Mouse (Mus musculus) hindbrain, embryonic 10.5 days (tissue): ENCODE results near the gene Hnrnpul1. TPM values are rescaled to one million over a fixed set of nuclear protein-coding genes. Genes with fewer than 3 reads are reported as not detected.
A peak's percentile ranks its signal among the peaks of the same experiment; 100 is the strongest.

Experiments
- DNase-seq: peaks from one replicate; pipeline ENCODE4 v3.0.0-alpha.2; 2017; ENCODE audit warnings: low spot score
- H3K27ac ChIP-seq: fragments of 300-500 bp; sonication (generic); 2 replicates; pipeline ENCODE4 v1.5.1; 2016; ENCODE audit warnings: mild to moderate bottlenecking, moderate library complexity
- H3K27me3 ChIP-seq: fragments of 300-500 bp; sonication (generic); 2 replicates; pipeline ENCODE4 v1.6.1; 2016; ENCODE audit warnings: mild to moderate bottlenecking; ENCODE audit not compliant: poor library complexity, insufficient read depth, severe bottlenecking
- H3K36me3 ChIP-seq: fragments of 300-500 bp; sonication (generic); 2 replicates; pipeline ENCODE4 v1.6.1; 2016; ENCODE audit warnings: mild to moderate bottlenecking, moderate library complexity
- H3K4me1 ChIP-seq: fragments of 300-500 bp; sonication (generic); replicated peaks from 2 replicates; pipeline ENCODE4 v1.6.1; 2016; ENCODE audit warnings: mild to moderate bottlenecking
- H3K4me3 ChIP-seq: fragments of 300-500 bp; sonication (generic); 2 replicates; pipeline ENCODE4 v1.5.1; 2016; ENCODE audit warnings: mild to moderate bottlenecking, moderate library complexity
- H3K9me3 ChIP-seq: fragments of 300-500 bp; sonication (generic); 2 replicates; pipeline ENCODE4 v1.6.1; 2016; ENCODE audit warnings: mild to moderate bottlenecking, moderate library complexity
- WGBS: fragments of 180-500 bp; shearing (Covaris S2); methylation state at CpG from one replicate; pipeline ENCODE4 v1.1.7; 2016; 5-methylcytosine and 5-hydroxymethylcytosine counted together
- polyA plus RNA-seq: library from polyadenylated mRNA; unstranded; fragments of >200 nt; fragmentation: Nextera tagmentation; extraction: Ambion mirVana; gene quantifications from 2 replicates; pipeline ENCODE4 v1.2.1, GENCODE M21; 2016

Hnrnpul1 gene
- polyA plus RNA-seq, 1 experiment from 2014 or later: 60.5 TPM

DNA sequence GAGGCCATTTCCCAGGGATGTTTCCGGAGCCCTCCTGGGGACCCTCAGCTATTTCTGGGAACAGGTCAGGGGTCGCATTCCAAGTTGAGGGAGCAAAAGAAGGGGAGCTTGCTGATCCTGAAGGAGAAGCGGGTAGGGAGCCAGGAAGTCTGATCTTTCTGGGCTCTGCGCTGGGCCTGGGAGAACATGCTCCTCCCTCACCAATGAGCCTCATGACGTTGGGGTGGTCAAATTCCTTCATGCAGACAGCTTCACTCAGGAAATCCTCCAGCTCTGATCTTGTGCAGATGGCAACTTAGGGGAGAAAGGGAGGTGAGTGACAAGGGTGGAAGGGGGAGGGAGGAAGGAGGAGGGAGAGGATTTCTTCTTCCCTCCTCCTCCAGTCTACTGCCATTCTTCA is 9.7 kb upstream of the Hnrnpul1 start:
- H3K9me3 ChIP-seq: no peaks in the 10 kb centered on the region
- DNase-seq: peak; percentile 12
- H3K4me3 ChIP-seq: no peak overlapping the region
- H3K27me3 ChIP-seq: no peaks in the 10 kb centered on the region
- peak overlapping the region; percentile 56 for H3K27ac ChIP-seq
- H3K4me1 ChIP-seq: peaks cover 8% of the 10 kb centered on the region; the same call in 1 of the 2 replicates
- peaks cover 29% of the 10 kb centered on the region for H3K36me3 ChIP-seq
- WGBS: 61% methylated on average over 5 of the region's 5 CpGs

DNA sequence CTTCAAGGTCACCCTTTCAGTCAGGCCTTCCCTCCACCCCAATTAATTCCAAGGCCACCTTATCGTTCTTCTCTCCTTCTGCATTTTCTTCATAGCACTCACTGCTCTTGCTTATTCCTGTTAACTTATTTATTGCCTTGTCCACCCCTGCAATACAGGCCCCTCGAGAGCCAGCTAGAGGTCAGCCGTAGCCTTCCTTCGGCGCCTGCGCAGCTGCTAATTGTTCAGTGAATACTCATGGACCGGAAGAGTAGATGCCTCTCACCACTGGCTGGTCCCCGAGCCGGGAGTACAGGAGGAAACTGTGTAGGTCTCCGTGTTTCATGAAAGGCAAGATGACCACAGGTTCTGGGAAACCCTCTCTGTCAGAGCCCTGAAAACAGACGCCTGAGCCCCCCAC is 9.1 kb upstream of the Hnrnpul1 start:
- H3K36me3 ChIP-seq: peaks cover 29% of the 10 kb centered on the region
- no peaks in the 10 kb centered on the region for H3K9me3 ChIP-seq
- DNase-seq: no peak
- peak overlapping the region; percentile 56 for H3K27ac ChIP-seq
- WGBS: 80% methylated on average over 11 of the region's 11 CpGs
- no peaks in the 10 kb centered on the region for H3K27me3 ChIP-seq
- peaks cover 8% of the 10 kb centered on the region; the same call in 1 of the 2 replicates for H3K4me1 ChIP-seq
- no peak overlapping the region for H3K4me3 ChIP-seq

DNA sequence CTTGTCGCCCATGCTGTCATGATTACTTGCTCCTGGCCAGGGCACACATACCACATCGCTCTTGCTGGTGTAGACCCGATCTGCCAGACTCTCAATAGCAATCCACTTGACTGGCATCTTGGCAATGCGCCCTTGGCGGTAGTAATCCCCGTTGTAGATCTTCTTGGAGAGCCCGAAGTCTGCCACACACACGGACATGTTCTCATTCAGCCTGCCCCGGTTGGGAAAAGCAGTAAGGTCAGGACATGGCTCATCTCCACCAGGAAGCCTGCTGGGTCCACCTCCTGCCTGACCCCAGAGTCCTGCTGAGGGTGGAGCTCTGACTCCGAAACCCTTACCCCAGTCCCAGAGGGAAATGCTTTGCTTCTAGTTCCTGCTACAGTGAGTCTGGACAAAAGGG is 6.8 kb upstream of the Hnrnpul1 start:
- Histone ChIP-seq H3K27ac (no peak overlapping the region), H3K4me3 (no peak overlapping the region), H3K4me1 (peaks cover 8% of the 10 kb centered on the region; the same call in 1 of the 2 replicates), H3K27me3 (no peaks in the 10 kb centered on the region), H3K9me3 (no peaks in the 10 kb centered on the region), H3K36me3 (peaks cover 19% of the 10 kb centered on the region)
- 85% methylated on average over 10 of the region's 10 CpGs for WGBS
- no peak for DNase-seq

DNA sequence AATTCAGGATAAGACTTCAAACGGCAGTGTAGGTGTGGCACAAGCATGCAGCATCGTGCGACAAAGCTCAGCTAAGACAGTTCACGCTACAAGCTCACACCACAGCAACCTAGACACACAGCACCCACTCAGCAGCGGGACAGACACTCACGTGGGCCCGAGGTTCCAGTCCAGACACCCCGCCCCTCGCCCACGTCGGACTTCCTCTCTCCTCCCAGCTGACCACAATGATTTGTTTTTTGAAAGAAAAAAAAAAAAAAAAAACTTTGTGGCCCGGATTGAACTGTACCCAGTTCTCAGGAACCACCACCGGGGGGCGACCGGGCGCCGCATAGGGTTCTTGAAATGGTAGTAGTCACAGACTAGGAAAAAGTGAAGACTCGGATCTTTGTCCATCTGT is 1.5 kb upstream of the Hnrnpul1 start:
- peaks cover 21% of the 10 kb centered on the region for H3K4me1 ChIP-seq
- WGBS: 1% methylated on average over 18 of the region's 18 CpGs

DNA sequence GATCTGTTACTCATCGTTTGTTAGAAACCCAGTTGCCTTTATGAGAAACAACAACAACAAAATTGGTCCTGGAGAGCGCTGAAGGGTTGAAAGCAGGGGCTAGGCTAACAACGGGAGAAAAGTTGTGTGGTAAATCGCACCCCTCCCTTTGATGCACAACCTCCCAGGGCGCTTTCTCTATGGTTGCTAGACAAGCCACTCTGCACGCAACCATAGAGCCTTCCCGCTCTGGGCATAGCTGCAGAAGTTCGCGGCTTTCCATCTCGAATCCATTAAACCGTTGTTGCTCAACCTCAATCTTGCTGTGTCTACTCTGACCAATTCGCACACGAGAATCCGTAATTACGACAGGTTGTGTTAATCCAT is 894 bp upstream of the Hnrnpul1 start:
- H3K36me3 ChIP-seq: peaks cover 24% of the 10 kb centered on the region
- DNase-seq: peak; percentile 77
- H3K9me3 ChIP-seq: 0 out of 2 replicates have a peak, but pooled peaks cover 3% of the 10 kb centered on the region
- no peaks in the 10 kb centered on the region for H3K27me3 ChIP-seq
- H3K4me1 ChIP-seq: peaks cover 21% of the 10 kb centered on the region
- peak overlapping the region; percentile 98 for H3K4me3 ChIP-seq
- peak overlapping the region; percentile 99 for H3K27ac ChIP-seq
- WGBS: under 1% methylated on average over 15 of the region's 15 CpGs

More for the DNA sequence above, 1.5 kb upstream of the Hnrnpul1 start:
- Histone ChIP-seq H3K27me3 (no peaks in the 10 kb centered on the region), H3K27ac (peak overlapping the region; percentile 99), H3K4me3 (peak overlapping the region; percentile 98), H3K36me3 (peaks cover 22% of the 10 kb centered on the region), H3K9me3 (0 out of 2 replicates have a peak, but pooled peaks cover 3% of the 10 kb centered on the region)
- peak; percentile 89 for DNase-seq

DNA sequence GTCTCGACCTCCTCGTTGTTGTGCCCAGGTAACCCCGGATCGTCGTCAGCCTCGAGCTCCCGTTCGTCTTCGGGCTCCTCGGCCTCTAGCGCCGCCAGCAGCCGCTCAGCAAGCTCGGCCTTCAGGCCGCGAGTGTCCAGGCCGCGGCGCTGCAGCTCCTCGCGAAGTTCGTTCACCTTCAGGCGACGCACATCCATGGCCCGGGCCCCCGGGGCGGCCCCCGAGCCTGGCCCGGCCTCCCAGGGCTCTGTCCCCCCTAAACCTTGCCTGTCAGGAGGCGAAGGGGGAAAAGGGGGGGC is 169 bp downstream of the Hnrnpul1 start:
- Histone ChIP-seq H3K4me3 (peak overlapping the region; percentile 98), H3K36me3 (peaks cover 32% of the 10 kb centered on the region), H3K27ac (peak overlapping the region; percentile 99), H3K9me3 (0 out of 2 replicates have a peak, but pooled peaks cover 3% of the 10 kb centered on the region), H3K4me1 (peaks cover 21% of the 10 kb centered on the region), H3K27me3 (no peaks in the 10 kb centered on the region)
- WGBS: 0% methylated on average over 30 of the region's 30 CpGs
- DNase-seq: no peak

DNA sequence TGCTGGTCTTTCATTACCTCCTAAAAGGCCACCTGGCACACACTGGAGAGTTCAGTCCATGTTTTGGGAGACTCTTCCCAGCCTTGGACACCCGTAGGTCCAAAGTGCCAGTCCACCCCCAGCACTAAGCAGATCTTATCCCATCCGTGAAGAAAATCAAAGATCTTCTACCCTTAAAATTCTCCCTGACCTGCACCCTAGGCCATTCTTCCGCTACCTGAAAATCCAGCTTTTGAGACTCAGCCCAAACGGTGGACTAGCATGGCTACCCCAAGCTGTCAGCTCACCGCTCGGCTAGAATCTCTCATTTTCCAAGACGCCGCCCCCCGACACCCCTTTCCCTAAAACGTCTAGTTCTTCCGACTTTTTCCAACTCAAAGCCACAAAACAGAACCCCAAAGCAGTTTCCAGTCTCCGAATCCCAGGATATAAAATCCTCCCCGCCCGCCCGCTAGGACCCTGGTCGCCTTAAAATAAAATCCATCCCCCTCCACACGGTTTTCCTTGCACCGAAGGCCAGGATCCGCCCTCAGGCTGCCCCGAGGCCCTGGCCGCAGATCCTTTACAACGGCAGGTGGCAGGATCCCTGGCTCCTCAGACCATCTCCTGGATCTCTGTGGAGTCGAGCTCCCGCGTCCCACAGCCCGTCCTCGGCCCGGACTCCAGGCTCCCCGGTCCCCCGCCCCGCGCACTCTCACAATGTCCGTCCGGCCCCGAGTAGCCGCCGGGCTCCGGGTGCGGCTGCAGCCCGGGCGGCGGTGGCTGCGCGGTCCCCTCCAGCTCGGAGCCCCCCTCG is 716 bp downstream of the Hnrnpul1 start:
- WGBS: 1% methylated on average over 46 of the region's 46 CpGs
- peak overlapping the region; percentile 98 for H3K4me3 ChIP-seq
- 0 out of 2 replicates have a peak, but pooled peaks cover 3% of the 10 kb centered on the region for H3K9me3 ChIP-seq
- H3K27ac ChIP-seq: peak overlapping the region; percentile 99
- no peaks in the 10 kb centered on the region for H3K27me3 ChIP-seq
- DNase-seq: no peak
- H3K36me3 ChIP-seq: peaks cover 38% of the 10 kb centered on the region
- H3K4me1 ChIP-seq: peaks cover 21% of the 10 kb centered on the region

DNA sequence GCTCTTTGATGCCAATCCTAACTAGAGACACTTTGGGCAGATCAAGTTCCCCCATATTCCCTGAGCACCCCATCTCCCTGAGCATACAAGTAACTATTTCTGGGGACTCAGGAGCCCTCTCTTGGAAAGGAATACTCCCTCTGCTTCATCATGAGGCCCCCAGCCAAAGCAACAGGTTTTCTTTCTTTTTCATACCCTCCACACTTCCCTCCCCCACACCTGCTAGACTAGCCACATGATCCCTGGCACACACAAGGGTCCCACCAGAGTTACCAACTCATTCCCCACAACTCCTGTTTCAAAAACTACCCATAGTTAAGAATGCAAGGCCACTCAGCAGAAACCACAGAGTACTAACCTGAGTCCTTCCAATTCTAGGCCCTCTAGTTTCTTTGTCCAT is 1.5 kb downstream of the Hnrnpul1 start:
- 0 out of 2 replicates have a peak, but pooled peaks cover 3% of the 10 kb centered on the region for H3K9me3 ChIP-seq
- no peaks in the 10 kb centered on the region for H3K27me3 ChIP-seq
- H3K4me3 ChIP-seq: peak overlapping the region; percentile 98
- H3K36me3 ChIP-seq: peaks cover 46% of the 10 kb centered on the region
- DNase-seq: no peak
- H3K27ac ChIP-seq: peak overlapping the region; percentile 99
- H3K4me1 ChIP-seq: peaks cover 21% of the 10 kb centered on the region

DNA sequence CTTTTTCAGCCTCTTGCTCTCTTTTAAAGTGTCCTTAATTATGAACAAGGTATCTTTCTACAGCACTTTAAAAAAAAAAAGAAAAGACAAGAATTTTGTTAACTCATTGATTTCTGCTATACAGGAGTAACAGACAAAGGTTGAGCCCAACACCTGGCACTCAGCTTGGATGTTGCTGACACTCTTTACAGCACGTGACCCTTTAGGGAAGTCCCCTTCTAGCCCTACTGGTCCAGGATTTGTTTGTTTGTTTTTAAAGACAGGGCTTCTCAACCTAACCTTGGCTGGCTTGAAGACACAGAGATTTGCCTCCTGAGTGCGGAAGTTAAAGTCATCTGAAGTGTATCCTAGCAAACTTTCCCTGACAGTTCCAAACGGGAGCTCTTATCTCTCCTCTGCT is 7.7 kb downstream of the Hnrnpul1 start:
- Histone ChIP-seq H3K27me3 (no peaks in the 10 kb centered on the region), H3K27ac (no peak overlapping the region), H3K4me3 (no peak overlapping the region), H3K36me3 (peaks cover 100% of the 10 kb centered on the region), H3K4me1 (peaks cover 4% of the 10 kb centered on the region), H3K9me3 (no peaks in the 10 kb centered on the region)
- no peak for DNase-seq
- 87% methylated on average over 3 of the region's 3 CpGs for WGBS

DNA sequence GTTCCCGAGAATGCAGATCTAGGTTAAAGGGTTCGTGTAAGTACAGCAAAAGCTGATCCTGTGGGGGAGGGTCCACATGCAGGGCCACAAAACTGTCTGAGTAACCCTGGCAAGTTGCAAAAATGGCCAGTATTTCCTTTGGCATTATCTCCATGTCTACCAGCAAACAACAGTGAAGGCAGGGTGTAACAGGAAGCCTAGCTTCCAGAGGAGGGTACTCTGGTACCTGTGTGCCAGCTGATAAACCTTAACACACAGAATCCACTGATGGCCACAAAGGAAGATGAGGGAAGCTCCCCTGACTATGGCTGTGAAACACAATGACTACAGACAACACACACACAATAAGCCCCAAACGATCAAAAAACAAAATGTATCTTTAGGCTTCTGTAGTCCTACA is 16.3 kb downstream of the Hnrnpul1 start:
- Histone ChIP-seq H3K9me3 (no peaks in the 10 kb centered on the region), H3K36me3 (peaks cover 100% of the 10 kb centered on the region), H3K27me3 (no peaks in the 10 kb centered on the region), H3K4me1 (no peaks in the 10 kb centered on the region), H3K27ac (no peak overlapping the region), H3K4me3 (no peak overlapping the region)
- DNase-seq: no peak
- WGBS: 87% methylated on average over 3 of the region's 3 CpGs

DNA sequence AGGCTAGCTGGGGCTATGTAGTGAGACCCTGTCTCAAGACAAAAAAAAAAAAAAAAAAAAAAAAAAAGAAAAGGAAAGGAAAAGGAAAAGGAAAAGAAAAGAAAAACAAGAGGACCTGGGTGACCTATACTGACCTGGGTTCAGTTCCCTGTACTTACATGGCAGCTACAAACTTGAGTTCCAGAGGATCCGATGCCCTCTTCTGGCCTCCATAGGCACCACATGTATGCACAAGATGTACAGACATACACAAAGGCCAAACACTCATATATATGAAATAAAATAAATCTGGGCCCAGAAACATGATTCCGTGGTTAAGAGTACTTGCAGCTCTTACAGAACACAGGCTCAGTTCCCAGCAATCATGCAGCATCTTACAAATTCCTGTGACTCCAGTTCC is 17.6 kb downstream of the Hnrnpul1 start:
- H3K9me3 ChIP-seq: no peaks in the 10 kb centered on the region
- 93% methylated on average over 2 of the region's 2 CpGs for WGBS
- H3K36me3 ChIP-seq: peaks cover 100% of the 10 kb centered on the region
- H3K4me3 ChIP-seq: no peak overlapping the region
- DNase-seq: no peak
- no peaks in the 10 kb centered on the region for H3K4me1 ChIP-seq
- no peaks in the 10 kb centered on the region for H3K27me3 ChIP-seq
- H3K27ac ChIP-seq: no peak overlapping the region

DNA sequence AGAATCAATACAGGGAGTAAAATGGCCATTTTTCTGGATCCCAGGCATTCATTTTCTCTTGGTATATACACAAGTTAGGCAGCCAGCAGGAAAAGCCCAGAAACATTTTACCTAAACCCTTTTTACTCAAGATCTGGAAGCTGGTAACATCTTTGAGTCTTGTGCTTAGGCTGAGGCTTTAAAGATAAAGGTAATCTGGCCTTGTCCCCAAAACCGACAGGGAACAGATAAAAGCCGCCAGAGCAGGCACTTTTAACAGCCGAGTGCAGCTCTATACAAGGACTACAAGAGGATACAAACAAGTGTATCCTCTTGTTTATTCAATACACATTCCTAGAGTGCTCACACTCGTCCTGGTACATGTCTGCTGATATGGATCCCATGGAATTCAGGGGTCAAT is 19.6 kb downstream of the Hnrnpul1 start:
- Histone ChIP-seq H3K4me1 (no peaks in the 10 kb centered on the region), H3K36me3 (peaks cover 100% of the 10 kb centered on the region), H3K9me3 (no peaks in the 10 kb centered on the region), H3K4me3 (no peak overlapping the region), H3K27ac (no peak overlapping the region), H3K27me3 (no peaks in the 10 kb centered on the region)
- no peak for DNase-seq
- 81% methylated on average over 4 of the region's 4 CpGs for WGBS

DNA sequence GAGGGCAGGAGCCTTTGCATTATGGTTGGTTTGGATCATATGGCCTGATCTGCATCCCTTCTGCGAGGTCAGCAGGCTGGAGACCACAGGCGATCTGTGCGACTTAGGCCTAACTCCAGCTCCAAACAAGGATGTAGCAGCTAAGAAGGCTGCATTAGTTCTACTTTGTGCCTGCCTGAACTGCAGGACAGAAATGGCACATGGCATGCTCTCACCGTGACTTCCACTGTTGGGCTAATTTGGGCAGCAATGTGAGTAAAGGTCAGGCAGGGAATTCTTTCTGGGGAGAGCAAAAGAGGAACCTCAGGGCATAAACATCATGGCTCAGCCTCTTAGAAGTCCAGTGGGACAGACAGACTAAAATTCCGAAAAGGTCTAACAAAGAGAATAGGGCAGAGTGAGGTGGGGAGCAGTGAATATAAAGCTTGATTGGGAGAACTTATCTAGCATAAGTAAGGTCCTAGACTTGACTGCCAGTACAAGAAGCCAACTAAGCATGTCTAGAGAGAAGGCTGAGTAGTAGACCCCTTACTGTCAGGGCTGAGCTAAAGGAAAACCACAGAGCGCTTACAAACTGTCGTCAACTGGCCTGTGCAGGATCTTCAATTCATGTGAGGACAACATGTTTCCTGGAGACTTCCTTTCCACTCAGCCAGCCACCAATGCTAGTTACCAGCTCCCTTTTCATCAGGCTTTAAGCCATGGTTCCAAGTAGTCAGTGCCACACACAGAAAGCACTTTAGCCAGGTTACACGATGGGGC is 23.1 kb downstream of the Hnrnpul1 start:
- Histone ChIP-seq H3K4me3 (no peak overlapping the region), H3K36me3 (peaks cover 99% of the 10 kb centered on the region), H3K27me3 (no peaks in the 10 kb centered on the region), H3K9me3 (no peaks in the 10 kb centered on the region), H3K4me1 (0 out of 2 replicates have a peak, but pooled peaks cover 6% of the 10 kb centered on the region), H3K27ac (no peak overlapping the region)
- no peak for DNase-seq
- 93% methylated on average over 8 of the region's 8 CpGs for WGBS
